Mouse (Mus musculus): ENCODE results near the gene Fbn1. TPM values are rescaled to one million over a fixed set of nuclear protein-coding genes. Genes with fewer than 3 reads are reported as not detected.

The Fbn1 gene
- total RNA-seq, 2 experiments from 2014 or later, result 10.3 to 13.2 TPM

GRCm38 (mm10) chr2:125340381-125340780 lies 167.4 kb downstream of the Fbn1 start:
- DNase-seq (ENCODE audit: low spot score in 2 of 2), result no peak

- no peak for DNase-seq (ENCODE audit: low spot score in 2 of 2)
Measured at GRCm38 (mm10) chr2:125337239-125337638, 170.6 kb downstream of the Fbn1 start.

GRCm38 (mm10) chr2:125335206-125335605 lies 172.6 kb downstream of the Fbn1 start:
- DNase-seq (ENCODE audit: low spot score in 2 of 2), result no peak

- DNase-seq (ENCODE audit: low spot score in 2 of 2), result no peak
Measured at GRCm38 (mm10) chr2:125334163-125334562, 173.6 kb downstream of the Fbn1 start.

GRCm38 (mm10) chr2:125331581-125331980 lies 176.2 kb downstream of the Fbn1 start:
- DNase-seq (ENCODE audit: low spot score in 2 of 2), result no peak

GRCm38 (mm10) chr2:125330506-125330905 lies 177.3 kb downstream of the Fbn1 start:
- no peak for DNase-seq (ENCODE audit: low spot score in 2 of 2)

GRCm38 (mm10) chr2:125325125-125325855 lies 182.5 kb downstream of the Fbn1 start:
- DNase-seq (ENCODE audit: low spot score in 2 of 2), result no peak

- no peak for DNase-seq (ENCODE audit: low spot score in 2 of 2)
Measured at GRCm38 (mm10) chr2:125324455-125324854, 183.3 kb downstream of the Fbn1 start.

- DNase-seq (ENCODE audit: low spot score in 2 of 2), result no peak
Measured at GRCm38 (mm10) chr2:125323347-125323746, 184.4 kb downstream of the Fbn1 start.

- no peak for DNase-seq (ENCODE audit: low spot score in 2 of 2)
Measured at GRCm38 (mm10) chr2:125322581-125322980, 185.2 kb downstream of the Fbn1 start.

- no peak for DNase-seq (ENCODE audit: low spot score in 2 of 2)
Measured at GRCm38 (mm10) chr2:125321071-125321470, 186.7 kb downstream of the Fbn1 start.

GRCm38 (mm10) chr2:125319651-125320050 lies 188.1 kb downstream of the Fbn1 start:
- no peak for DNase-seq (ENCODE audit: low spot score in 2 of 2)

GRCm38 (mm10) chr2:125318371-125319061 lies 189.3 kb downstream of the Fbn1 start:
- no peak for DNase-seq (ENCODE audit: low spot score in 2 of 2)

GRCm38 (mm10) chr2:125315203-125315602 lies 192.6 kb downstream of the Fbn1 start:
- no peak for DNase-seq (ENCODE audit: low spot score in 2 of 2)

GRCm38 (mm10) chr2:125314169-125314925 lies 193.4 kb downstream of the Fbn1 start:
- DNase-seq (ENCODE audit: low spot score in 2 of 2), result no peak

GRCm38 (mm10) chr2:125309710-125310109 lies 198.1 kb downstream of the Fbn1 start:
- DNase-seq (ENCODE audit: low spot score in 2 of 2), result no peak

- DNase-seq (ENCODE audit: low spot score in 2 of 2), result no peak
Measured at GRCm38 (mm10) chr2:125305671-125306070, 202.1 kb downstream of the Fbn1 start.

- DNase-seq (ENCODE audit: low spot score in 2 of 2), result no peak
Measured at GRCm38 (mm10) chr2:125304746-125305145, 203.0 kb downstream of the Fbn1 start.

- no peak for DNase-seq (ENCODE audit: low spot score in 2 of 2)
Measured at GRCm38 (mm10) chr2:125303764-125304384, 203.9 kb downstream of the Fbn1 start.

GRCm38 (mm10) chr2:125302625-125302924 lies 205.2 kb downstream of the Fbn1 start:
- DNase-seq (ENCODE audit: low spot score in 2 of 2), result no peak

- DNase-seq (ENCODE audit: low spot score in 2 of 2), result no peak
Measured at GRCm38 (mm10) chr2:125301877-125302624, 205.7 kb downstream of the Fbn1 start.
